Mouse (Mus musculus) R1 (cell line): ENCODE results near the gene Trpm3.
A peak's percentile ranks its signal among the peaks of the same experiment; 100 is the strongest.

ENCODE experiments used
- DNase-seq: peaks from one replicate; pipeline ENCODE4 v3.0.0-alpha.2; 2018; ENCODE audit warnings: low read depth, low spot score

Gene Trpm3

DNA sequence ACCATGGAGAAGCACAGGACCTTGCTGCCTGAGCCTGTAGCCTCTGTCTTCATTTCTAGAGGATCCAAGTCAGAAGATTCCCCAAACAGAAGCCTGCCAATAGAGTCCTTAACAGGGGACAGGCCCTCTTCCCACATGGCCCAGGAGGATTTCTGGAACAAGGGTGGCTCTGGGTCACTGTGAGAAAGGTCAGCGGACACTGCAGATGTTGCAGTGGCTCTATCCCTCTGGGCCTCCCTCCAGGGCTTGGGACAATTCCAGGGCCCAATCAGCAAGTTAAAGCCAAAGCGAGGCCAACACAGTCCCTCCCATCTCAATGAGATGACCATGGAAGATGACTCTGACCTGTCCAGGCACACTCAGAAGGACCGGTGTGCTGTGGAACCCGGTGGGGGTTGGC, 896.1 kb downstream of the Trpm3 start:
- DNase-seq = no peak

DNA sequence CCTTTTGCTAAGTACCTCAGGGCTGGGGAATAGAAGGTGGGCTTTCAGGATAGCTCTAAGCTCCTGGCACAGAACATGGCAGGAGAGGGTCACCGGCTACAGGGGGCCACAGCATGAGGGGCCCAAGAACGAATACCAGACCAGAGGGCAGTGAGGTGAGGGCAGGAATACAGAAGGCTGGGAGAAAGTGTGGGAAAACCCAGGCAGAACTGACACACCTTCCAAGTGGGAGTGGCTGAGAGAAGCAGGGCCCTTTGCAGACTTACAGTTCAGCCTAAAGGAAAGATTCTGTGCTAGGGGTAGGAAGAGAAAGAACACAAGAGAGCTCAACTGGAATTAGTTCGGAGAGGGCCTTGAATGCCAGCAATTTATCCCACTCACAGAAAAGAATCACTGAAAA, 896.9 kb downstream of the Trpm3 start:
- DNase-seq = peak; percentile 71

DNA sequence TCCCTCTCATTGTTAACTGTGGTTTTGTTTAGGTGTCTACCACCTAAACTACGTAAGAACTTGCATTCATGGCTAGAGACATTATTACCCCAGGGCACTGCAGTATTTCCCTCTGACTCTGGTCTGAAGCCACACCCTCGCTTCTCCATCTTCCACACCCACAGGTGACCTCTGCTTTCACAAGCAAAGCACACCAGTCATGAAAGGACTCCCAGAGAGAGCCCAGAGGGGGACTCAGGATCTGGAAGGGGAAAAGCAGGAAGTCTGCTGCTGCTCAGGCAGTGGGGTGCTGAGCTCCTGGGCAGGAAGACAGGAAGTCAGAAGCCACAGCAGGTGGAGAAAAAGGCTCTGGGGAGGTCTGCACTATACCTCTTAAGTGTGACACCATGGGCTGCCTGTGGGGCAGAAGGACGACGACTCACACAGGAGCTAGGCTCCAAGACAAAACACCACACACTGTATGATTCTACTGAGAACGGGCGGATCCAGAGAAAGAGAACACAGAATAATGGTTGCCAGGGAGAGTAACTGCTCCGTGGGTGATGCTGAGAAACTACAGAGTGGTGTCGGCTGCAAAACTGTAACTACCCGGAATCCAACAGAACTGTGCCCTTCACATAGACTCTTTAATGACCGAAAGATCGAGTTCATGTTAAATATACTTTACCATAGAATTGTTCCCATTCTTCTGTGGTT, 898.1 kb downstream of the Trpm3 start:
- peak; percentile 88 for DNase-seq

DNA sequence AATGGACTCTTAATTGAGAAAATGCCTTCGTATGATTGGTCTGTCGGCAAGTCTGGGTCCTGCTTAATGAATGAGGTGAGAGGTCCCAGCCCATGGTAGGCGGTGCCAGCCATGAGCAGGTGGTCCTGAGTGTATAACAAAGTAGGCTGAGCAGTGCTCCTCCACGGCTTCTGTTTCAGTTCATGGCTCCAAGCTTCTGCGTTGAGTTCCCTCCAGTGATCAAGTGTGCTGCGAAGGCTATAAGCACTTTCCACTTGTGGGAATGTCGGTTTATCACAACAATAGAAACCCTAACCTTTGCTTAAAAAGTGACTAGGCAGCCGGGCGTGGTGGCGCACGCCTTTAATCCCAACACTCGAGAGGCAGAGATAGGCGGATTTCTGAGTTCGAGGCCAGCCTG, 898.7 kb downstream of the Trpm3 start:
- peak; percentile 90 for DNase-seq

DNA sequence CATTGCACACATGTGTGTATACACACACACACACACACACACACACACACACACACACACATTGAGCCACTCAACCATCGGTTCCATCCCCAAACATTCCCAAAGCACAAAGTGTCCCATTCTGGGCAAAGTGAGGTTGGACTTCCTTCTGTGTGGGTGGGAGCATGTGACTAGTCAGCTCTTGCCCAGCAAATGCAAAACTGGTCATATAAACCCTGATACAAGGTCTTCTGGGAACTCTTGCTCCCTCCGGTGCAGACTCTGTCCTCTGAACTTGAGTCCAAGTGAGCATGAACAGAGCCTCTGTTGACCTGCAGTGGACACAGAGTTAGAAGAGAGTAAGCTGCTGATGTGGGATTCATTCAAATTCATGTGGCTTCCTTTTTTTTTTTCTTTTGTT, 899.5 kb downstream of the Trpm3 start:
- DNase-seq = no peak

DNA sequence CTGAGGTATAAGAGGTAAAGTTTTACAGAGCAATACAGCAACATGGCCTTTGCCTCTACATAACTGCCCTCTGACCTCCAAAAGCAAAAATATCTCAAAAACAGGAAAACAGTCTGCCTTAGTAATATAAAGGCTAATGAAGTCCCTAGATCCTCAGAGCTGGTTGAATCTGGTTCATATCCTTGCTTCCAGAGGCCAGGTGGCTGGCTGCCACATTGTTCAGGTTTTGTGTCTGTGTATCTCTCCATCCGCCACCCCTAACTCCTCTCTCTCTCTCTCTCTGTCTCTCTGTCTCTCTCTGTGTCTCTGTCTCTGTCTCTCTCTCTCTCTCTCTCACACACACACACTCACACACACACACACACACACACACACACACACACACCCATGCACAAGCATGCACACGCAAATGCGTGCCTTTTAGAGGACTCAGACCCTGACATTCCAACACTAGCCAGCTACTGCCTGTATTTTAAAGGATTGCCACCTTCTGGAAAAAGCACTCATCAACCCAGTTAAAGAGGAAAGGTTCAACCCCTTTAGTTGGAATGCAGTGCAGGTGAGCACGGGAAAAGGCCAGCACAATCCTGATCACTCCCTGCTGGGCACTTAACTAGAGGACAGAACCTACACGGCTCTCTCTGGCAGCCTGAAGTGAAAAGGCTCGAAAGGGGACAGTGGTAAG, 902.8 kb downstream of the Trpm3 start:
- DNase-seq = peak; percentile 66

DNA sequence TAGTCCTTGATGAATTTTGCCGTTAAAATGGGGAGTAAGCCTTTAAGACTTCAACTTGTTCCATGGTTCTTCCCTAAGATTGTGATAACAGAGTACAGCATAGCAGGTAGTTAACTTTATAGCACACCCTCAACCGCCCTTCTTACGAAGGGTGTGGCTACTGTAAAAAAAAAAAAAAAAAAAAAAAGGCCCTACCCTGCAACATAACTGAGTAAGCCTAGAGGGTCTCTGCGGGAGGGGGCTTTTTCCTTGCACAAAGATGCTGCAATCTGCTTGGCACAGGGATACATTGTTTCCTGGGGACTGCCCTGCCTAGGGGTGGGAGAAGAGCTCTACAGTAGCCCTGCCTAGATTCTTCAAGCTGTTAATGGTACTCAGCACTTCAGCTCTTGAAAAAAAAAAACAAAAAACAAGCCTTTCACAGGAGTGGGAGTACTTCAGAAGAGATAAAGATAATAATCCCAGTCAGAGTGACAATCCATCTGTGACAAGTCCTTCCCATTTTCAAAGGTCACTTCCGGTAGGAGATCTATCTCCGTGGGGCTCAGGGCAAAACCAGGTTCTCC, 903.4 kb downstream of the Trpm3 start:
- peak; percentile 77 for DNase-seq

DNA sequence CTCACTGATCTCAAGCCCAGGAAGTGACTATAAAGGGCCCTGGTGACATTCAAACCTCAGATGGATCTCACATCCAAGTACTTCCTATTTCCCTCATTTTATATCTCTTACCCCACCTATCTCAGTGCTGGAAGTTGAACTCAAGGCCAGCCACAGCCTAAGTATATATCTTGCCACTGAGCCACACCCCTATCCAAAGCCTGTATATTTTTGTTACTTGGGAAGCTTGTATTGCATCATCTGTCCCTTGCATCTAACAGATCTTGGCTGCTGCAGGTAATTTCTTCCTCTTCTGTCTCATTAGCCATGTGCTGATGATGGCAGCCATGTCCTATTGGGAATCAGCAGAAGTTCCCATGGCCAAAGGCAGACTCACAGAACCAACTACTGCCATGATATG, 904.9 kb downstream of the Trpm3 start:
- no peak for DNase-seq
